Mouse (Mus musculus): Measurements from ENCODE around the gene Grk3. TPM values are rescaled to one million over a fixed set of nuclear protein-coding genes. Genes with fewer than 3 reads are reported as not detected.
A peak's percentile ranks its signal among the peaks of the same experiment; 100 is the strongest.

Gene Grk3
- total RNA-seq, 4 experiments from 2014 or later: 72.2 to 102 (median 84.2) TPM

GRCm38 (mm10) chr5:112941001-112941400 is 74.6 kb downstream of the Grk3 start:
- DNase-seq (ENCODE audit: low spot score in 2 of 2): no peak

- no peak for DNase-seq (ENCODE audit: low spot score in 2 of 2)
Measured at GRCm38 (mm10) chr5:112936632-112937031, 79.0 kb downstream of the Grk3 start.

GRCm38 (mm10) chr5:112935436-112935835 is 80.2 kb downstream of the Grk3 start:
- DNase-seq (ENCODE audit: low spot score in 2 of 2): no peak

GRCm38 (mm10) chr5:112932878-112933567 is 82.6 kb downstream of the Grk3 start:
- peak; percentile 53 to 65 for DNase-seq (ENCODE audit: low spot score in 2 of 2)

GRCm38 (mm10) chr5:112931901-112932300 is 83.7 kb downstream of the Grk3 start:
- no peak for DNase-seq (ENCODE audit: low spot score in 2 of 2)

- DNase-seq (ENCODE audit: low spot score in 2 of 2): no peak
Measured at GRCm38 (mm10) chr5:112928201-112928881, 87.2 kb downstream of the Grk3 start.

- no peak for DNase-seq (ENCODE audit: low spot score in 2 of 2)
Measured at GRCm38 (mm10) chr5:112925422-112925821, 90.2 kb downstream of the Grk3 start.

GRCm38 (mm10) chr5:112924806-112925205 is 90.8 kb downstream of the Grk3 start:
- no peak for DNase-seq (ENCODE audit: low spot score in 2 of 2)

GRCm38 (mm10) chr5:112923841-112924240 is 91.8 kb downstream of the Grk3 start:
- DNase-seq (ENCODE audit: low spot score in 2 of 2): no peak

GRCm38 (mm10) chr5:112921914-112922313 is 93.7 kb downstream of the Grk3 start:
- no peak for DNase-seq (ENCODE audit: low spot score in 2 of 2)

GRCm38 (mm10) chr5:112910381-112910780 is 105.2 kb downstream of the Grk3 start:
- DNase-seq (ENCODE audit: low spot score in 2 of 2): no peak

GRCm38 (mm10) chr5:112908169-112908614 is 107.4 kb downstream of the Grk3 start:
- DNase-seq (ENCODE audit: low spot score in 2 of 2): no peak

GRCm38 (mm10) chr5:112907504-112907903 is 108.1 kb downstream of the Grk3 start:
- DNase-seq (ENCODE audit: low spot score in 2 of 2): no peak

- no peak for DNase-seq (ENCODE audit: low spot score in 2 of 2)
Measured at GRCm38 (mm10) chr5:112895674-112896654, 119.6 kb downstream of the Grk3 start, which contains the start of gene Myo18b. Gene Myo18b (minus strand): TSS chr5:112896362.

- no peak for DNase-seq (ENCODE audit: low spot score in 2 of 2)
Measured at GRCm38 (mm10) chr5:112893462-112894060, 122.0 kb downstream of the Grk3 start.

GRCm38 (mm10) chr5:112892411-112892810 is 123.2 kb downstream of the Grk3 start:
- DNase-seq (ENCODE audit: low spot score in 2 of 2): no peak

GRCm38 (mm10) chr5:112888651-112889050 is 126.9 kb downstream of the Grk3 start:
- DNase-seq (ENCODE audit: low spot score in 2 of 2): no peak

- DNase-seq (ENCODE audit: low spot score in 2 of 2): peak in 1 of 2 experiments; percentile 55
Measured at GRCm38 (mm10) chr5:112886687-112887491, 128.7 kb downstream of the Grk3 start.

- DNase-seq (ENCODE audit: low spot score in 2 of 2): no peak
Measured at GRCm38 (mm10) chr5:112877391-112878115, 138.0 kb downstream of the Grk3 start.
